Mouse (Mus musculus) MEL (cell line): ENCODE measurements around the gene Lrit3. TPM values are rescaled to one million over a fixed set of nuclear protein-coding genes. Genes with fewer than 3 reads are reported as not detected.

Experiments
- DNase-seq: peaks from one replicate; pipeline ENCODE4 v3.0.0; 2011; ENCODE audit warnings: low read depth, low spot score
- H3K27ac ChIP-seq: 2 replicates; pipeline ENCODE4 v1.5.1; 2012; ENCODE audit warnings: low read depth, mild to moderate bottlenecking, control low read depth, low read length, moderate library complexity; ENCODE audit not compliant: control insufficient read depth
- H3K27me3 ChIP-seq, 2 experiments: fragments of 150-350 bp in 1 of 2; sonication (generic) in 1 of 2; 2 replicates each; pipeline ENCODE4 v1.6.1; 2012; ENCODE audit warnings: low read length in 2 of 2, mild to moderate bottlenecking in 2 of 2, improper control_type of control experiment in 1 of 2, moderate library complexity in 1 of 2; ENCODE audit not compliant: insufficient read depth in 2 of 2, control insufficient read depth in 1 of 2
- H3K36me3 ChIP-seq, 2 experiments: 2 replicates each; pipeline ENCODE4 v1.6.1; 2012 to 2014; ENCODE audit warnings: low read length in 2 of 2, improper control_type of control experiment in 1 of 2, inconsistent platforms in 1 of 2, mild to moderate bottlenecking in 1 of 2; ENCODE audit not compliant: insufficient read depth in 2 of 2, control insufficient read depth in 1 of 2
- H3K4me1 ChIP-seq, 2 experiments: fragments of 150-350 bp in 1 of 2; sonication (generic) in 1 of 2; 2 replicates each; pipeline ENCODE4 v1.6.1; 2012; ENCODE audit warnings: low read length in 2 of 2, improper control_type of control experiment in 1 of 2, mild to moderate bottlenecking in 1 of 2; ENCODE audit not compliant: insufficient read depth in 2 of 2, control insufficient read depth in 1 of 2
- H3K4me3 ChIP-seq, 2 experiments: fragments of 150-350 bp in 1 of 2; sonication (generic) in 1 of 2; 2 replicates each; pipeline ENCODE4 v1.5.1; 2012; ENCODE audit warnings: low read depth in 2 of 2, low read length in 2 of 2, mild to moderate bottlenecking in 2 of 2, moderate library complexity in 2 of 2, control low read depth in 1 of 2, improper control_type of control experiment in 1 of 2; ENCODE audit not compliant: control insufficient read depth in 1 of 2, insufficient read depth in 1 of 2
- H3K79me2 ChIP-seq: 2 replicates; pipeline ENCODE4 v1.6.1; 2012; ENCODE audit warnings: mild to moderate bottlenecking, low read length, moderate library complexity; ENCODE audit not compliant: control insufficient read depth, poor library complexity, insufficient read depth
- H3K9ac ChIP-seq: 2 replicates; pipeline ENCODE4 v1.6.1; 2012; ENCODE audit warnings: low read depth, mild to moderate bottlenecking, control low read depth, low read length, moderate library complexity; ENCODE audit not compliant: control insufficient read depth, poor library complexity, severe bottlenecking
- H3K9me3 ChIP-seq: fragments of 150-350 bp; sonication (generic); replicated peaks from 2 replicates; pipeline ENCODE4 v1.6.1; 2012; ENCODE audit warnings: mild to moderate bottlenecking, low read length, improper control_type of control experiment, moderate library complexity; ENCODE audit not compliant: insufficient read depth
- BHLHE40 ChIP-seq: IDR thresholded peaks from 2 replicates; pipeline ENCODE4 v1.6.1; 2012; ENCODE audit warnings: low read depth, mild to moderate bottlenecking, inconsistent platforms, low read length, improper control_type of control experiment, borderline replicate concordance
- CHD1 ChIP-seq: IDR thresholded peaks from 2 replicates; pipeline ENCODE4 v1.6.1; 2012; ENCODE audit warnings: low read depth, mild to moderate bottlenecking, inconsistent platforms, low read length, improper control_type of control experiment
- CHD2 ChIP-seq: IDR thresholded peaks from 2 replicates; pipeline ENCODE4 v1.6.1; 2011; ENCODE audit warnings: low read length, improper control_type of control experiment
- ELF1 ChIP-seq: IDR thresholded peaks from 2 replicates; pipeline ENCODE4 v1.6.1; 2014; ENCODE audit warnings: low read depth, mild to moderate bottlenecking, inconsistent platforms, low read length, improper control_type of control experiment, moderate library complexity
- EP300 ChIP-seq, 2 experiments: IDR thresholded peaks; 2 replicates each; pipeline ENCODE4 v1.6.1; 2011; ENCODE audit warnings: improper control_type of control experiment in 2 of 2, low read length in 2 of 2, low read depth in 1 of 2, mild to moderate bottlenecking in 1 of 2
- ETS1 ChIP-seq: IDR thresholded peaks from 2 replicates; pipeline ENCODE4 v1.6.1; 2012; ENCODE audit warnings: low read depth, mild to moderate bottlenecking, inconsistent platforms, low read length, improper control_type of control experiment, moderate library complexity
- JUND ChIP-seq: IDR thresholded peaks from 2 replicates; pipeline ENCODE4 v1.6.1; 2011; ENCODE audit warnings: low read depth, mild to moderate bottlenecking, improper control_type of control experiment, low read length
- KAT2A ChIP-seq: conservative IDR thresholded peaks from 2 replicates; pipeline ENCODE4 v1.6.1; 2012; ENCODE audit warnings: low read depth, low read length, improper control_type of control experiment, inconsistent platforms
- MAX ChIP-seq: IDR thresholded peaks from 2 replicates; pipeline ENCODE4 v1.6.1; 2011; ENCODE audit warnings: low read length, improper control_type of control experiment
- MAZ ChIP-seq: IDR thresholded peaks from 2 replicates; pipeline ENCODE4 v1.6.1; 2012; ENCODE audit warnings: low read depth, mild to moderate bottlenecking, inconsistent platforms, low read length, improper control_type of control experiment
- NELFE ChIP-seq: IDR thresholded peaks from 2 replicates; pipeline ENCODE4 v1.6.1; 2011; ENCODE audit warnings: low read depth, low read length, improper control_type of control experiment
- NRF1 ChIP-seq: IDR thresholded peaks from 2 replicates; pipeline ENCODE4 v1.6.1; 2014; ENCODE audit warnings: low read depth, mild to moderate bottlenecking, inconsistent platforms, low read length, improper control_type of control experiment, moderate library complexity; ENCODE audit not compliant: poor library complexity, insufficient read depth, severe bottlenecking
- POLR2A ChIP-seq, 2 experiments: IDR thresholded peaks; 2 replicates each; pipeline ENCODE4 v1.6.1; 2011 to 2012; ENCODE audit warnings: low read length in 2 of 2, mild to moderate bottlenecking in 2 of 2, control low read depth in 1 of 2, improper control_type of control experiment in 1 of 2, low read depth in 1 of 2, moderate library complexity in 1 of 2; ENCODE audit not compliant: control insufficient read depth in 1 of 2, insufficient read depth in 1 of 2, poor library complexity in 1 of 2
- RAD21 ChIP-seq: IDR thresholded peaks from 2 replicates; pipeline ENCODE4 v1.6.1; 2011; ENCODE audit warnings: mild to moderate bottlenecking, low read depth, low read length, improper control_type of control experiment
- RCOR1 ChIP-seq: IDR thresholded peaks from 2 replicates; pipeline ENCODE4 v1.6.1; 2012; ENCODE audit warnings: low read depth, mild to moderate bottlenecking, inconsistent platforms, low read length, improper control_type of control experiment
- SIN3A ChIP-seq: IDR thresholded peaks from 2 replicates; pipeline ENCODE4 v1.6.1; 2012; ENCODE audit warnings: low read length, improper control_type of control experiment, inconsistent platforms
- SMC3 ChIP-seq: IDR thresholded peaks from 2 replicates; pipeline ENCODE4 v1.6.1; 2011; ENCODE audit warnings: low read depth, low read length, improper control_type of control experiment
- TBP ChIP-seq: IDR thresholded peaks from 2 replicates; pipeline ENCODE4 v1.8.0; 2011; ENCODE audit warnings: low read depth, low read length, improper control_type of control experiment
- TCF12 ChIP-seq: IDR thresholded peaks from 2 replicates; pipeline ENCODE4 v1.6.1; 2014; ENCODE audit warnings: low read depth, mild to moderate bottlenecking, inconsistent platforms, low read length, improper control_type of control experiment, moderate library complexity
- UBTF ChIP-seq: IDR thresholded peaks from 2 replicates; pipeline ENCODE4 v1.6.1; 2012; ENCODE audit warnings: low read depth, mild to moderate bottlenecking, inconsistent platforms, low read length, improper control_type of control experiment, moderate library complexity, borderline replicate concordance; ENCODE audit not compliant: insufficient read depth
- USF1 ChIP-seq: IDR thresholded peaks from 2 replicates; pipeline ENCODE4 v1.6.1; 2014; ENCODE audit warnings: low read depth, mild to moderate bottlenecking, inconsistent platforms, low read length, improper control_type of control experiment, moderate library complexity
- USF2 ChIP-seq, 2 experiments: IDR thresholded peaks; 2 replicates each; pipeline ENCODE4 v1.6.1; 2011 to 2012; ENCODE audit warnings: improper control_type of control experiment in 2 of 2, low read length in 2 of 2, borderline replicate concordance in 1 of 2, inconsistent platforms in 1 of 2, low read depth in 1 of 2, mild to moderate bottlenecking in 1 of 2; ENCODE audit not compliant: insufficient read depth in 1 of 2
- ZC3H11A ChIP-seq: IDR thresholded peaks from 2 replicates; pipeline ENCODE4 v1.6.1; 2012; ENCODE audit warnings: low read depth, mild to moderate bottlenecking, inconsistent platforms, low read length, improper control_type of control experiment
- ZKSCAN1 ChIP-seq: IDR thresholded peaks from 2 replicates; pipeline ENCODE4 v1.6.1; 2012; ENCODE audit warnings: low read depth, mild to moderate bottlenecking, inconsistent platforms, low read length, improper control_type of control experiment, moderate library complexity
- ZMIZ1 ChIP-seq: IDR thresholded peaks from 2 replicates; pipeline ENCODE4 v1.6.1; 2012; ENCODE audit warnings: low read depth, mild to moderate bottlenecking, inconsistent platforms, low read length, improper control_type of control experiment, moderate library complexity
- polyA plus RNA-seq, 2 experiments: library from polyadenylated mRNA; stranded (reverse) in 1 of 2; unstranded in 1 of 2; fragments of >175 nt in 1 of 2; fragments of >200 nt in 1 of 2; gene quantifications; 2 replicates each; pipeline versions ENCODE4 v1.2.1 to v1.2.4; 2012; ENCODE audit warnings: low replicate concordance in 2 of 2, low read depth in 1 of 2; ENCODE audit not compliant: insufficient read length in 2 of 2, insufficient read depth in 1 of 2, missing spikeins in 1 of 2
- total RNA-seq: library from RNA; depleted of rRNA; stranded (reverse); fragments of 300-350 nt; gene quantifications from 2 replicates; pipeline ENCODE4 v1.2.3, GENCODE M21; 2012

Lrit3 gene
- total and polyA plus RNA-seq, 3 experiments, result not detected

- TF ChIP-seq NRF1 (peak; percentile 67), UBTF (no peak), USF2 (IDR thresholded peaks at IDR 0.05; ENCODE audit: borderline replicate concordance in 1 of 2, insufficient read depth in 1 of 2, low read depth in 1 of 2, low read length in 2 of 2) (no peak), MAX (peak; percentile 95), USF1 (peak; percentile 53)
Observed at GRCm38 (mm10) chr3:129831035-129831568, 27.3 kb upstream of the Lrit3 start, which contains the start of gene Gar1 (continued).

- Histone ChIP-seq H3K27me3 (no peaks in the 10 kb centered on the region), H3K79me2 (peaks cover 32% of the 10 kb centered on the region), H3K9ac (peak overlapping the region; percentile 94), H3K27ac (peak overlapping the region; percentile 88), H3K9me3 (no peaks in the 10 kb centered on the region), H3K4me3 (peak overlapping the region; percentile 78 to 85), H3K36me3 (peaks cover 7 to 20% of the 10 kb centered on the region in 2 experiments), H3K4me1 (peaks cover 4 to 21% of the 10 kb centered on the region in 2 experiments; a peak in 3 of 4 replicates)
- TF ChIP-seq EP300 (IDR thresholded peaks at IDR 0.05; ENCODE audit: low read depth in 1 of 2, low read length in 2 of 2), result no peak; a peak in 1 of 4 replicates
- TF ChIP-seq ELF1, result no peak
- TF ChIP-seq RCOR1, result no peak
- no peak for TF ChIP-seq NELFE
- no peak for TF ChIP-seq SMC3
- TF ChIP-seq ETS1, result 0 out of 2 replicates have a peak, but pooled peaks have one; percentile 13
- TF ChIP-seq MAZ, result no peak
- TF ChIP-seq UBTF, result no peak
- no peak for TF ChIP-seq CHD2
- no peak for TF ChIP-seq BHLHE40
- TF ChIP-seq RAD21, result no peak
- no peak for TF ChIP-seq ZKSCAN1
- TF ChIP-seq SIN3A, result no peak
- no peak for TF ChIP-seq KAT2A
- peak in 1 of 2 experiments; percentile 76; a peak in 1 of 4 replicates for TF ChIP-seq POLR2A (IDR thresholded peaks at IDR 0.05; ENCODE audit: control insufficient read depth in 1 of 2, insufficient read depth in 1 of 2, low read depth in 1 of 2, low read length in 2 of 2, poor library complexity in 1 of 2)
- no peak for TF ChIP-seq ZC3H11A
- TF ChIP-seq ZMIZ1, result no peak
- TF ChIP-seq TCF12, result peak; percentile 40
- TF ChIP-seq TBP, result no peak
- TF ChIP-seq CHD1, result no peak
- no peak for TF ChIP-seq JUND
- peak; percentile 69 for DNase-seq
Observed at GRCm38 (mm10) chr3:129830626-129831025, 26.8 kb upstream of the Lrit3 start.
